Mouse (Mus musculus) adrenal gland, postnatal 36 days (tissue): ENCODE measurements around the gene Clns1a. TPM values are rescaled to one million over a fixed set of nuclear protein-coding genes. Genes with fewer than 3 reads are reported as not detected.

Experiments
- DNase-seq, 2 experiments: peaks; one replicate each; pipeline ENCODE4 v3.0.0; 2021; ENCODE audit warnings: mixed read lengths in 1 of 2
- total RNA-seq, 2 experiments: library from RNA; stranded (reverse); gene quantifications; 2 replicates each; pipeline ENCODE4 v1.2.3; 2021

The Clns1a gene
- total RNA-seq, 2 experiments from 2014 or later: 55.6 to 58.4 TPM

- DNase-seq: peak; percentile 77 to 79
These were observed 68.9 kb downstream of the Clns1a start for GRCm38 (mm10) chr7:97765181-97765962.

- DNase-seq: no peak
These were observed 69.5 kb downstream of the Clns1a start for GRCm38 (mm10) chr7:97765963-97766347.

- DNase-seq: no peak
These were observed 70.2 kb downstream of the Clns1a start for GRCm38 (mm10) chr7:97766406-97767166.

- no peak for DNase-seq
These were observed 71.4 kb downstream of the Clns1a start for GRCm38 (mm10) chr7:97767841-97768240.

GRCm38 (mm10) chr7:97769020-97769419 lies 72.6 kb downstream of the Clns1a start:
- no peak for DNase-seq

Other genes starting within 250 kb of the Clns1a start
- gene Kctd14, start 245.3 kb upstream of the Clns1a start, total RNA-seq: 1 to 10 TPM; 2.3 to 3.7 TPM
- gene Ints4, start 215.7 kb upstream of the Clns1a start, total RNA-seq: 10 to 100 TPM; 62.6 to 64.1 TPM
- 10 to 100 TPM; 32.2 to 40.7 TPM for gene Aamdc, start 117.1 kb upstream of the Clns1a start, total RNA-seq
- gene Rsf1, start 116.7 kb upstream of the Clns1a start, total RNA-seq: 10 to 100 TPM; 25.8 to 30.5 TPM
- 1 to 10 TPM; 2.9 to 3.8 TPM for gene Aqp11, start 41.7 kb downstream of the Clns1a start, total RNA-seq
- gene Pak1, start 91.9 kb downstream of the Clns1a start, total RNA-seq: 10 to 100 TPM; 18.8 to 25.0 TPM
- gene Gdpd4, start 223.3 kb downstream of the Clns1a start, total RNA-seq: not detected